Mouse (Mus musculus) cerebellum, adult 2 months (tissue): ENCODE data around the gene Anapc15-ps. TPM values are rescaled to one million over a fixed set of nuclear protein-coding genes. Genes with fewer than 3 reads are reported as not detected.

Source experiments
- DNase-seq, 2 experiments: peaks; one replicate each; pipeline ENCODE4 v3.0.0; 2021
- H3K27ac ChIP-seq: fragments of 200-500 bp; 2 replicates; pipeline ENCODE4 v1.5.1; 2012; ENCODE audit warnings: low read length, control low read depth, inconsistent platforms; ENCODE audit not compliant: insufficient read depth
- H3K27me3 ChIP-seq: fragments of 200-500 bp; 2 replicates; pipeline ENCODE4 v1.6.1; 2012; ENCODE audit warnings: inconsistent platforms, mild to moderate bottlenecking, low read length, moderate library complexity; ENCODE audit not compliant: control insufficient read depth, insufficient read depth
- H3K4me1 ChIP-seq: fragments of 200-500 bp; 2 replicates; pipeline ENCODE4 v1.6.1; 2011; ENCODE audit warnings: low read length; ENCODE audit not compliant: control insufficient read depth, insufficient read depth
- H3K4me3 ChIP-seq: fragments of 200-500 bp; replicated peaks from 2 replicates; pipeline ENCODE3; 2011; ENCODE audit warnings: mild to moderate bottlenecking, low read depth, low read length, control low read depth; ENCODE audit not compliant: insufficient read depth
- CTCF ChIP-seq: fragments of 200-500 bp; IDR thresholded peaks from 2 replicates; pipeline ENCODE4 v1.5.1; 2011; ENCODE audit warnings: low read depth, mild to moderate bottlenecking, control low read depth, low read length, moderate library complexity, borderline replicate concordance; ENCODE audit not compliant: insufficient read depth
- POLR2A ChIP-seq: fragments of 200-500 bp; IDR thresholded peaks from 2 replicates; pipeline ENCODE4 v1.6.1; 2011; ENCODE audit warnings: low read length, control low read depth, borderline replicate concordance; ENCODE audit not compliant: insufficient read depth
- WGBS: fragments of 180-500 bp; shearing (Covaris S2); methylation state at CpG from one replicate; pipeline ENCODE4 v1.1.7; 2018; 5-methylcytosine and 5-hydroxymethylcytosine counted together
- polyA plus RNA-seq: library from polyadenylated mRNA; depleted of rRNA; stranded (reverse); fragments of >200 nt; gene quantifications from 2 replicates; pipeline ENCODE4 v1.2.3, GENCODE M21; 2012; rRNA removed

Anapc15-ps gene
- 0.85 TPM in 1 of 2 replicates, not detected in the other for polyA plus RNA-seq

DNA sequence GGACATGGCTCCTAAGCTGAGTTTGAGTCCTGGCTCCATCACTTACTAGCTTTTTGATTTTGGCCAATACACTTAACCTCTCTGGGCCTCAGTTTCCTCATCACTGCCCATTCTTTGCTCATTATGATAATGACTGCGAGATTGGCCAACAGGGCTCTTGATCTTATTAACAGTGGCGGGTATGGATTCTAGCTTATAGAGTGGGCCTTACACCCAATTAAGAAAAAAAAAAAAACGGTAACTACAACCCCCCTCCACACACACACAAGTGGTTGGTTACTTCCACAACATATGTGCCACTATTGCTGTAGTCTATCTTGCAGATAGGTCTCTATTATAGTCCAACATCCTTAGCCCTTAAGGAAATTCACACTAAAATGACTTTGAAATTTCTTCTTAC is at the start of gene Anapc15-ps:
Gene Anapc15-ps (minus strand): TSS at position 101 of the 400 bp plus-strand sequence.
- Histone ChIP-seq H3K4me1 (no peaks in the 10 kb centered on the region), H3K4me3 (no peak within 1 kb of the TSS), H3K27me3 (no peaks in the 10 kb centered on the region), H3K27ac (no peak within 1 kb of the TSS)
- TF ChIP-seq POLR2A (no peak), CTCF (no peak)
- 91% methylated on average over 3 of the region's 3 CpGs for WGBS
- DNase-seq: no peak

DNA sequence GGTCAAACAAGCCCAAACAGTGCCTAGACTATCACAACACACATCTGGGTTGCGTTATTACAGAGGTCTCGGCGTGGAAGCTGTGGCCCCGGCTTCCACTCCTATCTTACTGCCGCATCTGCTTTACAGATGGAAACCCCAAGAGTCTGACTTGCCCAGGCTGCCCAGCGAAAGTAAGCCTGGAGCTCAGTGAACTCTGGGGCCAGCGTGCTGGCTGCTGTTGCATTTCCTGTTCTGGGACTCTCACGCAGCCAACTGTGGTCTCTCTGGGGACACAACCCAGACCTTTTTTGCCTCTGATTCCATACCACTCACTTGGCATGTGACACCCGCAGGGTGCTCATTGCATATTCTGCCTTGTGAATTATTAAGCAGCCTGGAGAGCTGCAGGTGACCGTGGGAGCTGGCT is 49.0 kb upstream of the Anapc15-ps start:
- WGBS: 88% methylated on average over 10 of the region's 10 CpGs

DNA sequence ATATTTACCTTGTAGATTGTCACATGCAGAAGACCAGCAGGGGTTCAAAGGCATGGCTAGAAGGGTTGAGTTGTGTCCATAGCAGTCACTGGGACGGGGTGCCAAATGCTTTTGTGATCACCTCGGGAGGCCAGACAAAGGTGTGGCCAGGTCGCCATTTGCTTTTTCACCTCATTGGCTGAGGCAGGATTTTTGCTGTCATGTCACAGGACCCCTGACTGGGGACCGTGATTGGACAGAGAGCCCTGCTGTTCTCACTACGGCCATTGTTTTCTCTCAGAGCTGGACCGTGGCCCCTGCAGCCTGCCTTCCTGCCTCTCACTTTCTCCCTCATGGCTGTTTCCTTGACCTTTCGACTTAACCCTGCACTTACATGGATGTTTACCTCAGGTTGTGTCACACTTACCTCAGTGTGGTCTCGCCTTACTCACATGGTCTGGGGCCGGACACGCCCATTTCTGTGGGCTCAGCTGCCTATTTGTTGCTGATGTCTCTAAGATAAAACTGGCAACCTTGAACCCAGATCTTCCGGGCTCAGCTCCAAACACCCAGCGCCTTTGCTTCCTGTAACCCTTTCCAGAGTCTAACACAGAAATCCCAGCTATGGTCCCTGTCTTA is 47.0 kb upstream of the Anapc15-ps start:
- TF ChIP-seq CTCF (no peak), POLR2A (no peak)
- H3K27ac ChIP-seq: no peak overlapping the region
- WGBS: 78% methylated on average over 12 of the region's 12 CpGs

More for the DNA sequence above, 49.0 kb upstream of the Anapc15-ps start:
- no peak overlapping the region for H3K4me3 ChIP-seq
- no peaks in the 10 kb centered on the region for H3K27me3 ChIP-seq
- no peak overlapping the region for H3K27ac ChIP-seq
- no peak for TF ChIP-seq POLR2A
- no peak for TF ChIP-seq CTCF
- DNase-seq: no peak
- H3K4me1 ChIP-seq: peaks cover 8% of the 10 kb centered on the region; the same call in 1 of the 2 replicates

DNA sequence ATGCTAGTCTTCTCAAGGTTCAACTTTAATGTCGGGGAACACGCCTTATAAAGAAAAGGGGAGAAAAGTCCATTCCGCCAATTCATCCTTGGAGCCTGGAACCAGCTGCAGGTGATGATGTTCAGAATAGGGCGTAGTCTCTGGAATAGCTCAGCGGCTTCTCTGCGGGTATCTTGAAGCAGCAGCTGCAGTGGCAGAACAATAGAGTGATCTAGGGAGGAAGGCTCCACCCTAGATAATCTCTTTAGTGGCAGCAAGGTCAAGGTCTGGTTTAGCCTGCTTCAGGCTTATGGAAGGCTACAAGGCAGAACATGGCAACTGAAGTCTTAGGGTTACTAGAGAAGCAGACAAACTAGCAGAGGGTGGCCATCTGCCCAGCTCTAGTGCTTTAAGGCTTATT is 46.2 kb upstream of the Anapc15-ps start:
- Histone ChIP-seq H3K27me3 (no peaks in the 10 kb centered on the region), H3K27ac (no peak overlapping the region), H3K4me1 (no peaks in the 10 kb centered on the region), H3K4me3 (no peak overlapping the region)
- WGBS: 96% methylated on average over 6 of the region's 6 CpGs
- no peak for DNase-seq
- no peak for TF ChIP-seq POLR2A
- no peak for TF ChIP-seq CTCF

More for the DNA sequence above, 47.0 kb upstream of the Anapc15-ps start:
- Histone ChIP-seq H3K4me1 (peaks cover 2% of the 10 kb centered on the region; the same call in 1 of the 2 replicates), H3K4me3 (no peak overlapping the region), H3K27me3 (no peaks in the 10 kb centered on the region)
- DNase-seq: no peak

DNA sequence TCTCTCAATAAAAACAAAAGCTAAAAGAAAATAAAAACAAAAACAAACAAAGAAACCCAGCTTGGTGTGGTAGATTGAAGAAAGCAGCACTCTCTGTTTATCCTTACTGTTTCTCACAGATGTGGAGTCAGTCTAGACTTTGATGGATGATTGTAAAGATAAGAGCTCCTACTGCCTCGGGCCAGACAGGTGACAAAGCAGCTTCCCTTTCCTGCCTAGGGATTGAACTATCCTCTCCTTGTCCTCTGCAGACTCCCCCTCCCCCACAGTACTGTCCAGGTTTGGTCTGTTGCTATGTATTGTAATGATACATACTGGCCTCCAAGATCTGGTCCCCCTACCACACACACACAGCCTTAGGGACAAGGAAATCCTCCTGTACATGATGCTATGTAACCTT is 45.5 kb upstream of the Anapc15-ps start:
- no peak for TF ChIP-seq CTCF
- no peak for TF ChIP-seq POLR2A
- Histone ChIP-seq H3K27ac (no peak overlapping the region), H3K4me3 (no peak overlapping the region), H3K4me1 (no peaks in the 10 kb centered on the region), H3K27me3 (no peaks in the 10 kb centered on the region)
- no peak for DNase-seq
- 81% methylated on average over 1 of the region's 1 CpGs for WGBS

DNA sequence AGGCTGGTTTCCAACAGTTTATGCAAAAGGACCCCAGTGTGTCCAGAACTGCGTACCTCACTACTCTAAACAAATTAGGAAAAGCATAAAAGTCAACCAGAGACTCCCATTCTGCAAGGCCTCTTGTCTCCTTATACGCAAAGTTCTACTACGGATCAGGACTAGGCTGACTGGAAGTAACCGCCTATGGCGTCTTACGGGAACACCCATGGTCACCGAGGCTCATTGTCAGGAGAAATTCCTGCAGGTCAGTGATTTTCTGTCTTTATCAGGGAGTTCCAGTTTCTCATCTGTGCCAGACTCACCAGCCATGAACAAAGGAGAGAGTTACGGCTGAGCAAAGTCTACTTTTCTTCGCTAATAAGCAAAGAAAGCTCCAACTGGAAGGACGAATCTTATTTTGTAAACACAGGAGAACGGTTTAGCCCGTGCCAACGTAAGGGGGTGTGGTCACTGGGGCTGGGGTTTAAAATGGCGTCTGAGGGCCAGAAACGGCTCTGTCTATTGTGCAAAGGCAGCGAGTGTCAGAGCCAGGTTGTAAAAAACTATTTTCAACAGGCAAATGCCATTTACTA is 43.9 kb upstream of the Anapc15-ps start:
- Histone ChIP-seq H3K4me1 (no peaks in the 10 kb centered on the region), H3K27me3 (no peaks in the 10 kb centered on the region), H3K27ac (no peak overlapping the region), H3K4me3 (no peak overlapping the region)
- DNase-seq: no peak
- TF ChIP-seq CTCF (no peak), POLR2A (no peak)
- WGBS: 54% methylated on average over 16 of the region's 16 CpGs

DNA sequence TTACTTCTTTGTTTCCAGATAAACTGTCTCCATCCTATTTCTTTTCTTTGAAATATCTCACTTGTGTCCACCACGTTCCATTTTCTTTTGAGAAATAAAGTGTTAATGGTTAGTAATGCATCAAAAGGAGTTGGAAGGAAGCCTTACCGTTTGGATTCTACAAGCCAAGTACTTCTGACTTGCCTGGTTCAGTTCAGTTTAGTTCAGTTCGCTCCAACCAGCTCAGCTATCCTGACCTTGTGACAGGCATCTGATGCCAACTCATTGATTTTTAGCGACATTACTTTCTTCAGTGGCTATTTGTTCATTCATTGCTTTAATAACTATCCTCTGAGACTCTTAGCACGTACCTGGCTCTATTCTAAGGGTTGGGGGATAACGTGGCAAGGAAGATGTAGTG is 42.4 kb upstream of the Anapc15-ps start:
- DNase-seq: no peak
- no peak overlapping the region for H3K4me3 ChIP-seq
- no peak overlapping the region for H3K27ac ChIP-seq
- 55% methylated on average over 6 of the region's 6 CpGs for WGBS
- no peaks in the 10 kb centered on the region for H3K27me3 ChIP-seq
- TF ChIP-seq POLR2A (no peak), CTCF (no peak)
- H3K4me1 ChIP-seq: no peaks in the 10 kb centered on the region

DNA sequence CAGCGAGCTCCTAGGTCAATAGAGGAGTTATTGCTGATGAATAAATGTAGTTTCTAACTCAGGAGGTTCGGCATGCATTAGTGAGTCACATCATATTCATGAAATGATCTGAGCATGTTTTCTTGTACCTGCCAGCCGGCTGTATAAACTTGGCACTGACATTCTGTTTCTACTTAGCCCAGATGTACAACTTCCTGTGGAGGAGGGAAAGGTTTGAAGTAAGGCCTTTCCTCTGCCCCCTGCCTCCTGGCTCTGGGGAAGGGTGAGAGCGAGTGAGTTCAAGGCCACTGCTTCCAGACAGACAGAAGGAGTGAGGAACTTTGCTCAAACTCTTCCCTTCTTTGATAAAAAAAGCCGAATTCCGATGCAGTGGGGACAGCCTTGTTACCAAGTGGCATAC is 39.0 kb upstream of the Anapc15-ps start:
- no peak overlapping the region for H3K27ac ChIP-seq
- no peak overlapping the region for H3K4me3 ChIP-seq
- no peak for DNase-seq
- H3K27me3 ChIP-seq: no peaks in the 10 kb centered on the region
- H3K4me1 ChIP-seq: no peaks in the 10 kb centered on the region
- 78% methylated on average over 6 of the region's 6 CpGs for WGBS
- TF ChIP-seq CTCF (no peak), POLR2A (no peak)
